Mouse (Mus musculus): ENCODE data around the gene Rsbn1l.

DNA sequence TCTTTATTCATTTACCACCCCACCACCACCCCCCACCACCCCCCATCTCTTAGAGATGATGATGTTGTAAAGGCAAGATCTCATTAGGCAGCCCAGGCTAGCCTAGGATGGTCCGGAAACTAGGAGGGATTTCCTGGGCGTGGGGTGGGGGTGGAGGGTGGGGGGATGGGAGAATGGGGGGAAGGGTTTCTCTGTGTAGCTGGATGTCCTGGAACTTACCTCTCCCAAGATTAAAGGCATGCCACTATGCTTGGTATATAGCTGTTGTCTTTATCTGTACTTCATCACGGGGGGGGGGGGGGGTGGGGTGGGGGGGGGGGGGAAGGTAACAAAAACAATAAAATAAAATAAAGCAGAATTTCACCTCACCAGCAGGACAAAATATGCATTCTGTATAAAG lies 112.8 kb downstream of the Rsbn1l start:
- no peak for TF ChIP-seq CTCF (IDR thresholded peaks at IDR 0.05; ENCODE audit: low read depth, low read length)
- no peak for TF ChIP-seq POLR2A (IDR thresholded peaks at IDR 0.05; ENCODE audit: insufficient read depth, low read length)
- TF ChIP-seq EP300 (IDR thresholded peaks at IDR 0.05; ENCODE audit: insufficient read depth, low read depth, low read length), result no peak

All from ES-Bruce4 (cell line).